Mouse (Mus musculus): ENCODE measurements around the gene Casp14. TPM values are rescaled to one million over a fixed set of nuclear protein-coding genes. Genes with fewer than 3 reads are reported as not detected.

Gene Casp14
- not detected in 2 replicates for total RNA-seq (2017)

DNA sequence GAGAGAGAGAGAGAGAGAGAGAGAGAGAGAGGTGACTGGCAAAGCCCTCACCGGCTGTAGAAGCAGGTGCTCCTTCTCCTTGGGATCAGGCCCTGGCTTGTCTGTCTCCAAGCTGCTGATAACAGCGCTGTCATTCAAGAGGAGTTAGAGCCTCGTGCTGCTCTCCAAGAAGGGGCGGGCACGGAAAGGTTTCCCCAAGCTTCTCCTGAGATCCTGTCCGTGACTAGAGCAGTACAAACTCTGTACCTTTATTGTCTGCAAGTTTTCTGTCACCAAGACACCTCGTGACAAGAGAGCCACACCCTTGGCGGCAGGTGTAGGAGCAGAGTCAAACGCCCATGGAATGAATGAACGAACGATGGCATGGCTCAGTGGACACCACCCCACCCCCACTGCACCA is at the start of gene Casp14:
Casp14 (minus strand) TSS at position 239 of the 400 bp plus-strand sequence.
- no peak for ATAC-seq (ENCODE audit: extremely low read depth, insufficient number of reproducible peaks, low FRiP score, poor library complexity, severe bottlenecking)

DNA sequence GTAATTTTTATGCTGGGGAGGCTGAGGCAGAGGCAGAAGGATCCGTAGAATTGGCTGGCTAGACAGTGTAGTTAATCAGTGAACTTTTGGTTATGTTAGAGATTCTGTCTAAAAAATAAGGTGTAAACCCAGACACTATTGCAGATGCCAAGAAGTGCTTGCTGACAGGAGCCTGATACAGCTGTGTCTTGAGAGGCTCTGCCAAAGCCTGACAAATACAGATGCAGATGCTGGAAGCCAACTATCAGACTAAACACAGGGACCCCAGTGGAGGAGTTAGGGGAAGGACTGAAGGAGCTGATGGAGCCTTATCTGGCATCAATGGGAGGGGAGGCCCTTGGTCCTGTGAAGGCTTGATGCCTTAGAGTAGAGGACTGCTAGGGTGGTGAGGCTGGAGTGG is 47.5 kb upstream of the Casp14 start:
- no peak for ATAC-seq (ENCODE audit: extremely low read depth, insufficient number of reproducible peaks, low FRiP score, poor library complexity, severe bottlenecking)

DNA sequence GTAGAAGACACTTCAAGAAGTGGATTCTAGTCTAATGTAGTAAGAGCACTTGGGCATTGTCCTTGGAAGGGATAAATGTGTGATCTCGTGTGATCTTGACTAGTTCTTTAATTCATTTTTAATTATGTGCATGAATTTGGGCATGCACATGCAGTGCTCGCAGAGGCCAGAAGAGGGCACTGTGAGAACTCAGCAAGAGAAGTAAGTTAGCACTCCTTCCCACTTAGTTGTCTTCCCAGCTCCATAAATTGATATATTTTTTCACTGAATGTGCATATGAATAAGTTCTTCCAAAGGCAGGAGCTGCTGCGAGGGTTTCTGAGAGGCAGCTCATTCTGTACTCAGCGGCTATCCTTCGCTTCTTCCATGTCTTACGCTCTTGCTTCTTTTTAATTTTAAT is 37.9 kb upstream of the Casp14 start:
- no peak for ATAC-seq (ENCODE audit: extremely low read depth, insufficient number of reproducible peaks, low FRiP score, poor library complexity, severe bottlenecking)

DNA sequence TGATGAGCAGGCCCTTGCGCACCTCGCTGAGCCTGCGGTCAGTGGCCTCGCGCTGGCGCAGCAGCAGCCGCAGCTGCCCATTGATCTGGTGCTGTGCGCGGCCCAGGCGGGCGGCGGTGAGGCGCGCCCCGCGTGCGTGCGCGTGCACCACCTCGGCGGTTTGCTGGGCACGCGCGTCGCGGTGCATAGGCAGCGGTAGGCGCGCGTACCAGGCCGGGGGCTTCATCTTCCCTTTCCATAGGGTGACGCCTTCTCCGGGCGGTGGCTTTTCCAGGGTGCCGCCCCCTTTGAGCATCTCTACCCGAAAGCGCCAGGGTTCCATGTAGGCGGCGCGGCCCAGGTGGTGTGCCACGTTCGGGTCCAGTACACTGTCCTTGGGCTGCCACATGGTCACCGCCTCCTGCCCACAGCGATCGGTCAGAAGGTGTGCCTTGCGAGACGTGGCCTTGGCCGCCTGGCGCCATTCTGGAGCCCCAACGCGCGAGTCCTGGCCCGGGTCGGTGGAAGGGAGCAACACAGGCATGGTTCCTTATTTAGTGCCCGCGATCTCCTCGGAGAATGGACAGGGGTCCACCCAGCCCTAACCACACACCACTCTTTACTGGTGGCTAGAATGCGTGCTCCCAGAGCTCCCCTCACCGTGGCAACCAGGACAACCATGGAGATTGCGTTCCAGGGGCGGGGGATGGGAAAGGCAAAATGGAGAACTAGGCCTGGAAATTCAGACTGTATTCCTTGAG is 34.5 kb upstream of the Casp14 start, which contains the start of gene Ccdc105:
Ccdc105 (minus strand) TSS at position 614 of the 740 bp plus-strand sequence.
- ATAC-seq (ENCODE audit: extremely low read depth, insufficient number of reproducible peaks, low FRiP score, poor library complexity, severe bottlenecking), result no peak

DNA sequence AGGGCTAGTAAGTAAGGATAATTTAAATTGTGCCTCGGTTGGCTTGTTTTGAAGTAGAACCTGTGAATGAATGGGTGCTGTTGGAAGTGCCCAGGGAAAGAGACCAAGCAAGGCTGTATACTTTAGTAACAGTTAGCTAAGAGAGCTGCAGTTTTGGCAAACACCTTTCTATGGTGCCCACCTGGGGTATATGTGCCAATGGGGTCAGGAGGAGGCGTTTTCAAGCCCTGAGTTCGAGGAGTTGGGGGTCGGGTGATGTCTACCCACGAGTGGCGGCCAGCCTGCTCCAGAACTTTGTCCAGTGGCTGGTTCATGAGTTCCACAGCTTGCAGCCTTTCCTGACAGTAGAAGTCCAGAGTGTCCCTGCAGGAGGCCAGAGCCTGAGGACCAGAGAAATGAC is 30.9 kb upstream of the Casp14 start:
- ATAC-seq (ENCODE audit: extremely low read depth, insufficient number of reproducible peaks, low FRiP score, poor library complexity, severe bottlenecking), result no peak

DNA sequence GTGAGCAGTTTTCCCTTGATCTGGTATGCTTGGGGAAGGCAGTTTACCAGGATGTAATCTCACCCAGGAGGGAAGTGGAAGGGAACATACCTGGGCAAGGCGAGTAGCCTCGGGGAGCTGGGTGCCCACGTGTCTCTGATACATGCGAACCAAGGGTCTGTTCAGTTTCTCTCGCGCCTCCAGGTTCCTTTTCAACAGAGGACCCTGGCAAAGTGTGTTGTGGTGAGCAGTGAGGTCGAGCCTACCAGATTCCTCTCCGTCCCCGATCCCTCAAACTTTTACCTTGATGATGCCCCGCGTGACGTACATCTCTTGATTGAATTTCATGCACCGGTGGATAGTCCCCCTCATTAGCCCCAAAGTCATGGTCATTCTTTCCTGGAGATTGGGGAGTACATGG is 30.1 kb upstream of the Casp14 start:
- ATAC-seq (ENCODE audit: extremely low read depth, insufficient number of reproducible peaks, low FRiP score, poor library complexity, severe bottlenecking), result no peak

DNA sequence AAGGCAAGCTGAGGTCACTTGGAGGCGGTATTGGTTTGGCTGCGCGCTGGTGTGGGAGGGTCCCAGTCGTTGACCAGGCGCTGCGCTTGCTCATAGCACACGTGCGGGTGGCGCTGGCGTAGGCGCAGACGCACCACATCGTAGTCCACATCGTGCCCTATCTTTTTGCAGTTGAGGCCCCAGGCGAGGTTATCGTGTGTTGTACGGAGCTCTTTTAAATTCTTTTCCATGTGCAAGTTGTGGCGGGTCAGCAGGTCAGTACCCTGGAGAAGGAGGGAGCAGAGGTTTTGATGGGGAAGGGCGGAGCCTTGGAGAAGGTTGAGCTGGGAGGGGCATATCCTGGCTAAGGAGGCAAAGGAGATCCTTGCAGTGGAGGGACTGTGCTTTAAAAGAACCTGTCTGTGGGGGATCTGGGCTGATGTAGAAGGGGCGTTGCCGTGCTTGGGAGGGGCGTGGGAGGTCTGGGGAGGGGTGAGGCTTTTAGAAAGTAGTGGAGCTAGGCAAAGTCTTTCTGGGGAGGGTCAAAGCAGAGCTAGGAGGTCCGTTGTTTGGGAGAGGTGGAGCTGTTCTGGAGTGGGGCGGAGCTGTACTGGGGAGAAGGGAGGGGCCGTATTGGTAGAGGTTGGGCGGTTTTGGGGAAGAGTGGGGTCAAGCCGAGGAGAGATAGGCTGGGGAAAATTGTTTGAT is 29.1 kb upstream of the Casp14 start:
- ATAC-seq (ENCODE audit: extremely low read depth, insufficient number of reproducible peaks, low FRiP score, poor library complexity, severe bottlenecking), result no peak

DNA sequence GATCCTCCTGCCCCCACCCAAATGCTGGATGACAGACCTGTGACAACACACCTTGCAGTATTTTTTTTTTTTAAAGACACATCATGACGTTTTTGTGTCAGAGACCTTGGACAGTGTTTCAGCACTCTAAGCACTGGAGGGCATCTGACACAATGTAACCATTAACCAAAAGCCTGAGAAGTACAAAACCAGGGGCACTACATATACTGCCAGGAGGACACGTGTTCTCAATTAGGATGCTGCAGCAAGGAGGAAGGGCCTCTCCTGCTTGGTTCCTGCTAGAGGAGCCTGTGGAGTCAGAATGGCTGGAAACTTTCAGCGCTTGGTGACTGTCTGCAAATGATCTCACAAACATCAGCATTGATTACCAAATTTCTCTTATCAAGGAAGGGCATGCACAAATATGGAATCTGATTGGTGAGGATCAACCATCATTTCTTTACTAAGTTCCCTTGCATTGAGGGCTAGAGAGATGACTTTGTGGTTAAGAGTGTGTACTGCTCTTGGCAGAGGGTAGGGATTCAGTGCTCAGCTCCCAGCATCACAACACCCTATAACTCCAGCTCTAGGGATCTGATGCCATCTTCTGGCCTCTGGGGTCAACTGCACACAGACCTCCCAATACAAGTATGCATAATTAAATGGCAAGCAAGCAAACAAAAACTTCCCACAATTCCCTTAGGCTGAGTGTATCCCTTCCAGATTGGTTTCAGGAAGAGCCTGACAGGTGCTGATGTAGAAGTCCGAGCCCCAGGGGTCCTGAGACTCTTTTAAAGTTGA is 27.5 kb upstream of the Casp14 start:
- ATAC-seq (ENCODE audit: extremely low read depth, insufficient number of reproducible peaks, low FRiP score, poor library complexity, severe bottlenecking), result no peak

DNA sequence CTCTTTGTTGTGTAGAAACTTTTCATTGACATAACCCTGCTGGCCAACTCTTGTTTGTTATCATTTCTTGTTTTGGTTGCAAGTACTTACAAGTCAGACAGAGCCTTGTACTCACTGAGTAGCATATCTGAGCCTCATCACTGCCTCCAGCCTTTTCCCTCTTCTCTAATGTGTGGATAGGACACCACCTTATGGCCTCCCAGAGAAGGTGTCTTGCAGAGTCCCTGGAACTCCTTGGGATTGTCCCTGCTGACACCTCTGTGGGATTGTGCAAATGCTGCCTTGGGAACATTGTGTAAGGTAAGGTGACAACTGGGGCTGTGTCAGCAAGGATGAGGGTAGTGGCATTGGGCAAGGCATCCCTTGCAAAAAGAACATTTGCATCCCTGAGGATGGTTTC is 25.6 kb upstream of the Casp14 start:
- no peak for ATAC-seq (ENCODE audit: extremely low read depth, insufficient number of reproducible peaks, low FRiP score, poor library complexity, severe bottlenecking)

DNA sequence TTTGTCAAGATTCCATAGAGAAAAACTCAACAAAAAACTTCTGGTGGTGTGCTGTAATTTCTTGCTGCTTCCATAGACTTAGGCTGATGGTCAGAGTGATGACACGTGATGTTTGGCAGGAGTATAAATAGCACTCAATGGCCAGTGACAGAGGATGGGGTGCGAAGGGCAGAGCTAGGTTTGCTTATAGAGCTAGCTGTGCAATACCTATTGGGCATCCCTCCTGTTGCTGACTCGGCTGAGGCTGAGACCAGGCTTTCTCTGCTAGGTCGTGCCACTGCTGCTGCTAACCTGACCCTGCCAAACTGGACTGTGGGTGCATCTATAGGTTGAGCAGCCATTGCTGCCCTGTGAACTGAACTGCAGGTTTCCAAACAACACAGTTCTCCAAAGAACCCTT is 21.7 kb upstream of the Casp14 start:
- no peak for ATAC-seq (ENCODE audit: extremely low read depth, insufficient number of reproducible peaks, low FRiP score, poor library complexity, severe bottlenecking)

DNA sequence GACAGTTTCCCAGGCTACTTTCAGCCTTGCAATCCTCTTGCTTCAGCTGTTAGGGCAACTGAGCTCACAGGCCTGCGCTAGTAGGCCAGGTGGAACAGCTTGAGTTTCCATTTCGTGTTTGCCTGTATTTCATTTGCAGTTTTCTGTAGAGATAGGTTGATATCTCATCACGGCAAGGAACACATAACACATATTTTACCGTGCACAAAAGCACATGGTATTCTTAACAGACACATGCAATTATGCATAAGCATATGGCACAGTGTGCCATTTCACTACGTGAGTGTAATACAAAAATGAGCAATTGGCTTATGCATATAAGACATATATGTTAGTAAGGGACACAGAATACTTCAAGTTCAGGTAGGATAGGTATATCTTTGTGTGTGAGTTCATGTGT is 9.8 kb upstream of the Casp14 start:
- no peak for ATAC-seq (ENCODE audit: extremely low read depth, insufficient number of reproducible peaks, low FRiP score, poor library complexity, severe bottlenecking)

DNA sequence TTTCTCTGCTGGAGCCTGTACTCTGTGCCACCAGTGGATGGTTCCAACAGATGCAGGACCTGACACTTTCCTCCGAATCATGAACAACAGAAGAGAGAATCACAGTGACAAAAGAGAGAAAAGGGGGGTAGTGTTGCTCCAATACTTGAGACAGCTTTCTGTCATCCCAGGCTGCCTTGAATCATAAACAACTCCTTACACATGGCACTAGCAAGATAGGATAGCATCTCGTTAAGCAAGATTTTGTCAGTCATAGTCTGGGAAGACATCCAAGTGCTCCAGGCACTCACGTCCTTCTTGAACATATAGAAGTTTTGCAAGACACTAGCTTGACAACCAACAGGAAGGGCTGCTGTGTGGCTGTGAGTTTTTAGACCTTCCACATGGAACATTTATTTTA is 8.9 kb upstream of the Casp14 start:
- no peak for ATAC-seq (ENCODE audit: extremely low read depth, insufficient number of reproducible peaks, low FRiP score, poor library complexity, severe bottlenecking)

DNA sequence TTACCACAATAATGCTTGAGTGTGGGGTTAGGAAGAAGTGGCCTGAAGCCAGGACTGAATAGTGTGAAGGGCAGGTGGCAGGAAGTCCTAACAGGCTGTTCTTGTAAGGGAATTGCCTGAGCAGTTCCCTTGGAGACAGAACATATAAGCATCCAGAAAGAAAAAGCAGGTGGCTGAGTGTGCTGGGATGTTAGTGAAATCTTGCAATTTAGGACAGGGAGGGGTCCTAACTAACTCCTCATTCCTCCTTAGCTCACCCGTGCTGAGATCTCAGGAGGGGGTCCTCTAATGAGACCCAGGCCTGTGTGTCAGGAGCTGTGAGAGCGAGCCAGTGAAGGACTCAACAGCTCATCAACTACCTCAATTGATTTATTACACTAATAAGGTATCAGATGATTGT is 5.3 kb upstream of the Casp14 start:
- no peak for ATAC-seq (ENCODE audit: extremely low read depth, insufficient number of reproducible peaks, low FRiP score, poor library complexity, severe bottlenecking)

DNA sequence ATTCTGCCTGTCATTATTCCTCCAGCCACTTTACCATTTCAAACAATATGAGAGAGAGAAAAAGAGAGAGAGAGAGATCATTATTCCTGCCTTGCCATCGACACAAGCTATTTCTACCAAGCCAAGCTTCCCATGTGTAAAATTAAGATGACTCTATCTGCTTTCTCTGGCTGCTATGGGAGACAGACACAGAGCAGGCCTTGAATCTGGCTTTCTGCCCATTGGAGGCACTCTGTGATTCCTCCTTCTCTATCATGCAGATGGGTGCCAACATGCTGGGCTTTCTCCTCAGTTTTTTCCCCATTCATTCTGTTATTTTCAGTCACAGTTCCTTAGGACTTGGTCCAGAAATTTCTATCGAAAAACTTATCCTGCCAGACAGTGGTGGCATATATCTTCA is 4.6 kb upstream of the Casp14 start:
- no peak for ATAC-seq (ENCODE audit: extremely low read depth, insufficient number of reproducible peaks, low FRiP score, poor library complexity, severe bottlenecking)

DNA sequence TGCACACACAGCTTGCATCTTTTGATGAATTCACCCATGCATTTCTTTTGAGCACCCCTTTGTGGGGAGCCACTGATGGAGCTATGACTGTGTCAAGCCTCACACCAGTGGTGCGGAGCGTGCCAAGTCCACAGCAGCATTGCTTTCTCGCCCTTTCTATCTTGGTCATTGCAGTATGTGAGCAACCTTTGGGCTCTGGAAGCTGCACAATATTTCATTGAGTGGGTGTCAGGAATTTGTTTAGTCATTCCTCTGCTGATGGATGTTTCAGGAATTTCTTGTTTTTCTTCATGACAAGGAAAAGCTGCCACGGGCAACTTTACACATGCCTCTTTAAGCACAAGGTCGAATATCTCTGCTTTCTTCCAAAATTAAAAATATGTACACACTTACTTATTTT is 3.9 kb upstream of the Casp14 start:
- no peak for ATAC-seq (ENCODE audit: extremely low read depth, insufficient number of reproducible peaks, low FRiP score, poor library complexity, severe bottlenecking)

DNA sequence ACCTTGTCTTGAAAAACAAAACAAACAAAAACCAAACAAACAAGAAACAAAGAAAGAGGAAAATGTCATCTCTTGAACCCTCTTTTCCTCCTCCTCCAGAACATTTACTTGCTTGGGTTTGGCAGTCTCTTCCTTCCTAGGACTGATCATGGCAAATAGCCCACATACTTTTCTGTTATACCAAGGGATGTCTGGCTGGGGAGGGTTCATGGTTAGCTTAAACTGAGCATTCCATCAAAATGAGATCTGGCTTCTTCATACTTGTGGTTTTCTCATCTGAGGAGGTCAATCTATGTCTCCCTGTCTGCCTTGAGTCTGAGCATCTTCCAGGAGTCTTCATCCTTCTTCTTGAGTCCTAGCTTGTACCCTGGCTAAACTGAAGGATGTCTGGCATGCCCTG is 1.9 kb downstream of the Casp14 start:
- ATAC-seq (ENCODE audit: extremely low read depth, insufficient number of reproducible peaks, low FRiP score, poor library complexity, severe bottlenecking), result no peak

DNA sequence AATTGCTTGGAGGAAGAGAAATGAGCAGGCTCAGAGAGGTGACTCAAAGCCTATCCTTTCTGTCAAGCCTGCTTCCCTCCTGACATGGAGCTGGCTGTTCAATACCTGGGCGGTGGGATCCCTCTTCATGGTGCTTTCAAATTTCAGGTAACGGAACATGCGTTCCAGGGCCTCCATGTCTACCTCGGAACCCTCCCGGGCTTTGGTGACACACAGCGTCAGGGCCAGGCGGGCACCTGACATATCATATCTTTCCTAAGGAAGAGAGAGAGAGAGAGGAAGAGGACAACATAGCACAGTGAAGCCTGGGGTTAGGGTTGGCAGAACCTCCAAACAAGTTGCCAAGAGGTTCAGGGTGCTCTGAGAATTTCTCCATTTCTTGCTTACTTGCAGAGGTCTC is 2.9 kb downstream of the Casp14 start:
- no peak for ATAC-seq (ENCODE audit: extremely low read depth, insufficient number of reproducible peaks, low FRiP score, poor library complexity, severe bottlenecking)

DNA sequence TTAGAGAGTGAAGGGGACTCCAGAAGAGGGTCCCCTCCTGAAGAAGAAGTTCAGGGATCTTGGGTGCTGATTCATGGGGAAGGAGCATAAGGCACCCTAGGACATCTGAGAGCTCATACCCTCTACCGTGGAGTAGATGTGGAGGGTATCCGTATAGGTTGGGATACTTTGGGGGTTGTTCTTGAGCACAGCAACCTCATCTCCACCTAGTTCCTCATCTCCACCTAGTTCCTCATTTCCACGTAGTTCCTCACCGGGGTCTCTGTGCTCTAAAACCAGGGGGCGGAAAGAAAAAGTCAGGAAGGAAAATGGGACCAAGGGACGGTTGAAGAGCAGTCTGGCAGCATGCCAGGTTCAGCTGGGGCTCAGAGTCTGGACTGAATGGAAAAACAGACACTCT is 4.0 kb downstream of the Casp14 start:
- ATAC-seq (ENCODE audit: extremely low read depth, insufficient number of reproducible peaks, low FRiP score, poor library complexity, severe bottlenecking), result no peak

DNA sequence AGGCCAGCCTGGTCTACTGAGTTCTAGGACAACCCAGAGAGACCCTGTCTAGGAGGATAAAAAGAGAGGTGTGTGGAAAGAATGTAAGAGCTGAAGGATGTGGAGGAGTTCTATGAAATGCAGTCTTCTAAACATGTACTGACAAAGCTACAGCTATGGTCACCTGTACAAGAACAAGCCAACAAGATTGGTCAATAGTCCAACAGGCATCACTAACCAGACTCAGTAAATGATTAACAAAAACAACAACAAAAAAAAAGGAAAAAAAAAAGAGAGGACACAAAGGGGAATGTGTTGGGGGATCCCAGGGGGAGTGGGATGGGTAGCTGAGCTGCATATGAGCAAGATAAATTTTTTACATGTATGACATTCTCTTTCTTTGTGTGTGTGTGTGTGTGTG is 7.4 kb downstream of the Casp14 start:
- no peak for ATAC-seq (ENCODE audit: extremely low read depth, insufficient number of reproducible peaks, low FRiP score, poor library complexity, severe bottlenecking)

DNA sequence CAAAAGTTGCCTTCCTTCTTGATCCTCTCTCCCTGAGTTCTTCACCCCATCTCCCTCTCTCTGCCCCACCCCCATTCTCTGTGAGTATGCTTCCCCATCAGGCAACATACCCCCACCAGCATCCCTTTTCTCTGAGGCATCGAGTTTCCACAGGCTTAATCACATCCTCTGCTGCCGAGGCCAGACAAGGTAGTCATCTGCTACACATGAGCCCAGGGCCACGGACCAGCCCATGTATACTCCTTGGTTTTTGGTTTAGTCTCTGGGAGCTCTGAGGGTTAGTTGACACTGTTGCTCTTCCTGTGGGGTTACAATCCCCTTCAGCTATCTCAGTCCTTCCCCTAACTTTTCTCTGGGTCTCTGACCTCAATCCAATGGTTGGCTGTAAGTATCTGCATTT is 17.2 kb downstream of the Casp14 start:
- no peak for ATAC-seq (ENCODE audit: extremely low read depth, insufficient number of reproducible peaks, low FRiP score, poor library complexity, severe bottlenecking)

Measured in neutrophil, adult 5-6 weeks (primary cell).